Mouse (Mus musculus): ENCODE measurements around the gene Syt14. TPM values are rescaled to one million over a fixed set of nuclear protein-coding genes. Genes with fewer than 3 reads are reported as not detected.

Gene Syt14
- polyA plus RNA-seq, 1 experiment from 2014 or later: 8.4 TPM

- peaks cover 35% of the 10 kb centered on the region for H3K27me3 ChIP-seq (ENCODE audit: control insufficient read depth, insufficient read depth, low read length)
- H3K27ac ChIP-seq (ENCODE audit: low read depth, low read length): peak overlapping the region; percentile 84
- H3K4me2 ChIP-seq (ENCODE audit: low read depth, low read length, severe bottlenecking): peak overlapping the region; percentile 98
- peak overlapping the region; percentile 87 for H3K9ac ChIP-seq (ENCODE audit: low read length)
- DNase-seq (ENCODE audit: low spot score): peak; percentile 77
- peak; percentile 55 for ATAC-seq (replicated peaks; ENCODE audit: low FRiP score)
- H3K4me3 ChIP-seq (ENCODE audit: low read depth, low read length): peak overlapping the region; percentile 78
- H3K36me3 ChIP-seq (ENCODE audit: control insufficient read depth, insufficient read depth, low read length): no peaks in the 10 kb centered on the region
- H3K9me3 ChIP-seq (ENCODE audit: control insufficient read depth, low read length): no peaks in the 10 kb centered on the region
- WGBS: under 1% methylated on average over 36 of the region's 45 CpGs
- peaks cover 27% of the 10 kb centered on the region for H3K4me1 ChIP-seq (replicated peaks; ENCODE audit: control insufficient read depth, insufficient read depth, low read length)
Measured at GRCm38 (mm10) chr1:192854819-192855271, 180.7 kb downstream of the Syt14 start.

- peaks cover 35% of the 10 kb centered on the region for H3K27me3 ChIP-seq (ENCODE audit: control insufficient read depth, insufficient read depth, low read length)
- peak overlapping the region; percentile 78 for H3K4me3 ChIP-seq (ENCODE audit: low read depth, low read length)
- H3K27ac ChIP-seq (ENCODE audit: low read depth, low read length): no peak overlapping the region
- peak; percentile 61 for DNase-seq (ENCODE audit: low spot score)
- peaks cover 27% of the 10 kb centered on the region for H3K4me1 ChIP-seq (replicated peaks; ENCODE audit: control insufficient read depth, insufficient read depth, low read length)
- no peaks in the 10 kb centered on the region for H3K36me3 ChIP-seq (ENCODE audit: control insufficient read depth, insufficient read depth, low read length)
- no peaks in the 10 kb centered on the region for H3K9me3 ChIP-seq (ENCODE audit: control insufficient read depth, low read length)
- H3K4me2 ChIP-seq (ENCODE audit: low read depth, low read length, severe bottlenecking): peak overlapping the region; percentile 98
- H3K9ac ChIP-seq (ENCODE audit: low read length): peak overlapping the region; percentile 87
- ATAC-seq (replicated peaks; ENCODE audit: low FRiP score): peak; percentile 12; the same call in 1 of the 2 replicates
- 2% methylated on average over 19 of the region's 19 CpGs for WGBS
Measured at GRCm38 (mm10) chr1:192853988-192854818, 181.4 kb downstream of the Syt14 start.

GRCm38 (mm10) chr1:192853429-192853828 lies 182.1 kb downstream of the Syt14 start:
- Histone ChIP-seq H3K27me3 (ENCODE audit: control insufficient read depth, insufficient read depth, low read length) (peaks cover 35% of the 10 kb centered on the region), H3K9me3 (ENCODE audit: control insufficient read depth, low read length) (no peaks in the 10 kb centered on the region), H3K4me3 (ENCODE audit: low read depth, low read length) (no peak overlapping the region), H3K9ac (ENCODE audit: low read length) (no peak overlapping the region), H3K4me1 (replicated peaks; ENCODE audit: control insufficient read depth, insufficient read depth, low read length) (peaks cover 27% of the 10 kb centered on the region), H3K27ac (ENCODE audit: low read depth, low read length) (no peak overlapping the region), H3K4me2 (ENCODE audit: low read depth, low read length, severe bottlenecking) (peak overlapping the region; percentile 98; the same call in 1 of the 2 replicates), H3K36me3 (ENCODE audit: control insufficient read depth, insufficient read depth, low read length) (no peaks in the 10 kb centered on the region)
- 44% methylated on average over 2 of the region's 2 CpGs for WGBS
- ATAC-seq (replicated peaks; ENCODE audit: low FRiP score): no peak
- DNase-seq (ENCODE audit: low spot score): no peak

- H3K36me3 ChIP-seq (ENCODE audit: control insufficient read depth, insufficient read depth, low read length): no peaks in the 10 kb centered on the region
- DNase-seq (ENCODE audit: low spot score) (no peak), ATAC-seq (replicated peaks; ENCODE audit: low FRiP score) (no peak)
- no peaks in the 10 kb centered on the region for H3K9me3 ChIP-seq (ENCODE audit: control insufficient read depth, low read length)
- peaks cover 27% of the 10 kb centered on the region for H3K4me1 ChIP-seq (replicated peaks; ENCODE audit: control insufficient read depth, insufficient read depth, low read length)
- H3K27me3 ChIP-seq (ENCODE audit: control insufficient read depth, insufficient read depth, low read length): peaks cover 27% of the 10 kb centered on the region
- H3K4me3 ChIP-seq (ENCODE audit: low read depth, low read length): no peak overlapping the region
- no peak overlapping the region for H3K4me2 ChIP-seq (ENCODE audit: low read depth, low read length, severe bottlenecking)
- peak overlapping the region; percentile 32 for H3K9ac ChIP-seq (ENCODE audit: low read length)
- H3K27ac ChIP-seq (ENCODE audit: low read depth, low read length): no peak overlapping the region
Measured at GRCm38 (mm10) chr1:192852047-192852446, 183.5 kb downstream of the Syt14 start.

GRCm38 (mm10) chr1:192851640-192852039 lies 183.9 kb downstream of the Syt14 start:
- no peaks in the 10 kb centered on the region for H3K36me3 ChIP-seq (ENCODE audit: control insufficient read depth, insufficient read depth, low read length)
- 8% methylated on average over 6 of the region's 6 CpGs for WGBS
- peaks cover 27% of the 10 kb centered on the region for H3K4me1 ChIP-seq (replicated peaks; ENCODE audit: control insufficient read depth, insufficient read depth, low read length)
- H3K9me3 ChIP-seq (ENCODE audit: control insufficient read depth, low read length): no peaks in the 10 kb centered on the region
- peak overlapping the region; percentile 32; the same call in 1 of the 2 replicates for H3K9ac ChIP-seq (ENCODE audit: low read length)
- ATAC-seq (replicated peaks; ENCODE audit: low FRiP score) (no peak), DNase-seq (ENCODE audit: low spot score) (no peak)
- peak overlapping the region; percentile 15; the same call in 1 of the 2 replicates for H3K4me2 ChIP-seq (ENCODE audit: low read depth, low read length, severe bottlenecking)
- peak overlapping the region; percentile 25; the same call in 1 of the 2 replicates for H3K27ac ChIP-seq (ENCODE audit: low read depth, low read length)
- H3K4me3 ChIP-seq (ENCODE audit: low read depth, low read length): no peak overlapping the region
- peaks cover 25% of the 10 kb centered on the region for H3K27me3 ChIP-seq (ENCODE audit: control insufficient read depth, insufficient read depth, low read length)

- peak overlapping the region; percentile 25; the same call in 1 of the 2 replicates for H3K27ac ChIP-seq (ENCODE audit: low read depth, low read length)
- H3K4me2 ChIP-seq (ENCODE audit: low read depth, low read length, severe bottlenecking): peak overlapping the region; percentile 15; the same call in 1 of the 2 replicates
- H3K36me3 ChIP-seq (ENCODE audit: control insufficient read depth, insufficient read depth, low read length): no peaks in the 10 kb centered on the region
- peaks cover 25% of the 10 kb centered on the region for H3K27me3 ChIP-seq (ENCODE audit: control insufficient read depth, insufficient read depth, low read length)
- no peak overlapping the region for H3K9ac ChIP-seq (ENCODE audit: low read length)
- DNase-seq (ENCODE audit: low spot score) (no peak), ATAC-seq (replicated peaks; ENCODE audit: low FRiP score) (no peak)
- peaks cover 24% of the 10 kb centered on the region for H3K4me1 ChIP-seq (replicated peaks; ENCODE audit: control insufficient read depth, insufficient read depth, low read length)
- WGBS: 2% methylated on average over 2 of the region's 2 CpGs
- no peaks in the 10 kb centered on the region for H3K9me3 ChIP-seq (ENCODE audit: control insufficient read depth, low read length)
- H3K4me3 ChIP-seq (ENCODE audit: low read depth, low read length): no peak overlapping the region
Measured at GRCm38 (mm10) chr1:192851126-192851525, 184.4 kb downstream of the Syt14 start.

- peaks cover 25% of the 10 kb centered on the region for H3K27me3 ChIP-seq (ENCODE audit: control insufficient read depth, insufficient read depth, low read length)
- H3K9me3 ChIP-seq (ENCODE audit: control insufficient read depth, low read length): no peaks in the 10 kb centered on the region
- H3K27ac ChIP-seq (ENCODE audit: low read depth, low read length): no peak overlapping the region
- 86% methylated on average over 5 of the region's 5 CpGs for WGBS
- no peak overlapping the region for H3K4me3 ChIP-seq (ENCODE audit: low read depth, low read length)
- no peak overlapping the region for H3K9ac ChIP-seq (ENCODE audit: low read length)
- ATAC-seq (replicated peaks; ENCODE audit: low FRiP score) (no peak), DNase-seq (ENCODE audit: low spot score) (no peak)
- H3K4me1 ChIP-seq (replicated peaks; ENCODE audit: control insufficient read depth, insufficient read depth, low read length): peaks cover 22% of the 10 kb centered on the region
- H3K4me2 ChIP-seq (ENCODE audit: low read depth, low read length, severe bottlenecking): no peak overlapping the region
- H3K36me3 ChIP-seq (ENCODE audit: control insufficient read depth, insufficient read depth, low read length): no peaks in the 10 kb centered on the region
Measured at GRCm38 (mm10) chr1:192849616-192850015, 186.0 kb downstream of the Syt14 start.

GRCm38 (mm10) chr1:192847254-192847653 lies 188.3 kb downstream of the Syt14 start:
- H3K9ac ChIP-seq (ENCODE audit: low read length): no peak overlapping the region
- peaks cover 15% of the 10 kb centered on the region for H3K4me1 ChIP-seq (replicated peaks; ENCODE audit: control insufficient read depth, insufficient read depth, low read length)
- H3K4me3 ChIP-seq (ENCODE audit: low read depth, low read length): no peak overlapping the region
- 8% methylated on average over 3 of the region's 3 CpGs for WGBS
- no peaks in the 10 kb centered on the region for H3K9me3 ChIP-seq (ENCODE audit: control insufficient read depth, low read length)
- ATAC-seq (replicated peaks; ENCODE audit: low FRiP score) (no peak), DNase-seq (ENCODE audit: low spot score) (no peak)
- no peak overlapping the region for H3K27ac ChIP-seq (ENCODE audit: low read depth, low read length)
- H3K4me2 ChIP-seq (ENCODE audit: low read depth, low read length, severe bottlenecking): no peak overlapping the region
- H3K27me3 ChIP-seq (ENCODE audit: control insufficient read depth, insufficient read depth, low read length): peaks cover 5% of the 10 kb centered on the region
- H3K36me3 ChIP-seq (ENCODE audit: control insufficient read depth, insufficient read depth, low read length): no peaks in the 10 kb centered on the region
